Comparison of ENCODE assay signal across 8 mouse cellular contexts in the genomic region with DNA sequence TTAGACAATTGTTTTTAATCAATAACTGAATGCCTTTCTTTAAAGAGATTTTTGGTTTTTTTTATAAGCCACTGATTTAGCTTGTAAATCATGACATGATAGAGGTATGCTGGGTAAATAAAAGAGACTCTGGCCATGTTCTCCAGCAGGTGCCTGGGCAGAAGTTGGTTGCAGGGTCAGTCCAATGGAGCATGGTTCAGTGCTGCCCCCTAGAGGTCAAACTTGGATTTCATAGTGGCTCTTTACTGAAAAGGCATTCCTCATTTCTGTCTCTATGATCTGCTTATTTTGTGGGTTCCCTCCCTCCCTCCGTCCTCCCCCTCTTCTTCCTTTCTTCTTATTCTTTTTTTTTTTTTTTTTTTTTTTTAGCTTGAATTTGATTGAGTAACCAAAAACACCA. TPM values are rescaled to one million over a fixed set of nuclear protein-coding genes. Genes with fewer than 3 reads are reported as not detected.
DNase-seq lines count a peak whose midpoint lies in the region; ATAC-seq and TF ChIP-seq lines count a peak whose summit lies in the region.

No protein-coding gene starts in this region.

- TF ChIP-seq CTCF in MEL (IDR thresholded peaks at IDR 0.05 in 2 of 3, conservative IDR thresholded peaks at IDR 0.05 in 1 of 3; ENCODE audit: control insufficient read depth in 1 of 3, insufficient read depth in 1 of 3, low read depth in 2 of 3, low read length in 3 of 3, poor library complexity in 1 of 3, severe bottlenecking in 1 of 3), result peak; percentile 89 to 95 (median 90)
- TF ChIP-seq CTCF in cerebellum, adult 2 months (IDR thresholded peaks at IDR 0.05; ENCODE audit: borderline replicate concordance, insufficient read depth, low read depth, low read length), result peak; percentile 94

- ATAC-seq in liver, embryonic 15.5 days (ENCODE audit: insufficient read depth), result 0 out of 2 replicates have a peak, but pooled peaks have one; percentile 47

- H3K4me3 ChIP-seq in MEL (ENCODE audit: control insufficient read depth in 1 of 2, insufficient read depth in 1 of 2, low read depth in 2 of 2, low read length in 2 of 2), result no peak overlapping the region
- no peak overlapping the region for H3K4me3 ChIP-seq in cerebellum, adult 2 months (replicated peaks; ENCODE audit: insufficient read depth, low read depth, low read length)
- no peak overlapping the region for H3K4me3 ChIP-seq in liver, embryonic 15.5 days (replicated peaks)

- no peak overlapping the region for H3K4me2 ChIP-seq in liver, embryonic 15.5 days

- peaks cover 23 to 24% of the 10 kb centered on the region in 2 experiments for H3K4me1 ChIP-seq in MEL (ENCODE audit: control insufficient read depth in 1 of 2, insufficient read depth in 2 of 2, low read length in 2 of 2)
- peaks cover 6% of the 10 kb centered on the region for H3K4me1 ChIP-seq in cerebellum, adult 2 months (ENCODE audit: control insufficient read depth, insufficient read depth, low read length)
- H3K4me1 ChIP-seq in liver, embryonic 15.5 days (replicated peaks), result peaks cover 15% of the 10 kb centered on the region

- no peak overlapping the region for H3K27ac ChIP-seq in MEL (ENCODE audit: control insufficient read depth, low read depth, low read length)
- H3K27ac ChIP-seq in cerebellum, adult 2 months (ENCODE audit: insufficient read depth, low read length), result no peak overlapping the region
- H3K27ac ChIP-seq in liver, embryonic 15.5 days (replicated peaks), result no peak overlapping the region

- WGBS in cerebellum, adult 2 months, result 14% methylated on average over 1 of the region's 1 CpGs
- 20% methylated on average over 1 of the region's 1 CpGs for WGBS in liver, embryonic 15.5 days (ENCODE audit: insufficient replicate concordance)

- H3K36me3 ChIP-seq in MEL (ENCODE audit: control insufficient read depth in 1 of 2, insufficient read depth in 2 of 2, low read length in 2 of 2), result peaks cover 26 to 40% of the 10 kb centered on the region in 2 experiments
- peaks cover 41% of the 10 kb centered on the region for H3K36me3 ChIP-seq in liver, embryonic 15.5 days (replicated peaks)

- TF ChIP-seq RAD21 in MEL (IDR thresholded peaks at IDR 0.05; ENCODE audit: low read depth, low read length), result peak; percentile 93

- H3K27me3 ChIP-seq in MEL (ENCODE audit: control insufficient read depth in 1 of 2, insufficient read depth in 2 of 2, low read length in 2 of 2), result no peaks in the 10 kb centered on the region
- no peaks in the 10 kb centered on the region for H3K27me3 ChIP-seq in cerebellum, adult 2 months (ENCODE audit: control insufficient read depth, insufficient read depth, low read length)
- H3K27me3 ChIP-seq in liver, embryonic 15.5 days, result no peaks in the 10 kb centered on the region

- H3K79me2 ChIP-seq in MEL (ENCODE audit: control insufficient read depth, insufficient read depth, low read length, poor library complexity), result peaks cover 15% of the 10 kb centered on the region

- no peaks in the 10 kb centered on the region for H3K9me3 ChIP-seq in MEL (replicated peaks; ENCODE audit: insufficient read depth, low read length)
- H3K9me3 ChIP-seq in liver, embryonic 15.5 days (replicated peaks), result no peaks in the 10 kb centered on the region

- DNase-seq in B cell, adult 2 months, result peak; percentile 90
- peak; percentile 85 for DNase-seq in MEL (ENCODE audit: low read depth, low spot score)
- peak; percentile 73 to 76 for DNase-seq in cerebellum, adult 2 months
- peak; percentile 49 to 61 for DNase-seq in gastrocnemius, adult 8-10 months (ENCODE audit: low spot score in 2 of 2)
- peak; percentile 87 for DNase-seq in kidney, postnatal 14 days
- DNase-seq in retina, postnatal 7 days (ENCODE audit: low read depth, low spot score), result peak; percentile 66
- peak; percentile 85 for DNase-seq in thymus, postnatal 4 days

- TF ChIP-seq EP300 in MEL (IDR thresholded peaks at IDR 0.05; ENCODE audit: low read depth in 1 of 2, low read length in 2 of 2), result no peak

- H3K9ac ChIP-seq in MEL (ENCODE audit: control insufficient read depth, low read depth, low read length, poor library complexity, severe bottlenecking), result no peak overlapping the region
- H3K9ac ChIP-seq in liver, embryonic 15.5 days, result no peak overlapping the region

- TF ChIP-seq POLR2A in MEL (IDR thresholded peaks at IDR 0.05; ENCODE audit: control insufficient read depth in 1 of 2, insufficient read depth in 1 of 2, low read depth in 1 of 2, low read length in 2 of 2, poor library complexity in 1 of 2), result no peak
- TF ChIP-seq POLR2A in cerebellum, adult 2 months (IDR thresholded peaks at IDR 0.05; ENCODE audit: borderline replicate concordance, insufficient read depth, low read length), result no peak

TF ChIP-seq in MEL, 35 proteins besides CTCF, POLR2A, EP300 and RAD21:
- TF ChIP-seq MEF2A (IDR thresholded peaks at IDR 0.05; ENCODE audit: extremely low read depth, insufficient replicate concordance, low read depth, low read length, poor library complexity, severe bottlenecking) (no peak), BHLHE40 (IDR thresholded peaks at IDR 0.05; ENCODE audit: borderline replicate concordance, low read depth, low read length) (0 out of 2 replicates have a peak, but pooled peaks have one; percentile 33), RCOR1 (IDR thresholded peaks at IDR 0.05; ENCODE audit: low read depth, low read length) (0 out of 2 replicates have a peak, but pooled peaks have one; percentile 38), TBP (IDR thresholded peaks at IDR 0.05; ENCODE audit: low read depth, low read length) (peak; percentile 58; the same call in 1 of the 2 replicates), CHD1 (IDR thresholded peaks at IDR 0.05; ENCODE audit: low read depth, low read length) (no peak), MYC (IDR thresholded peaks at IDR 0.05; ENCODE audit: low read depth, low read length) (peak; percentile 87), JUND (IDR thresholded peaks at IDR 0.05; ENCODE audit: low read depth, low read length) (peak; percentile 45; the same call in 1 of the 2 replicates), SIN3A (IDR thresholded peaks at IDR 0.05; ENCODE audit: low read length) (peak; percentile 69), MAX (IDR thresholded peaks at IDR 0.05; ENCODE audit: low read length) (peak; percentile 48; the same call in 1 of the 2 replicates), SMC3 (IDR thresholded peaks at IDR 0.05; ENCODE audit: low read depth, low read length) (peak; percentile 93), MAZ (IDR thresholded peaks at IDR 0.05; ENCODE audit: low read depth, low read length) (no peak), ZNF384 (IDR thresholded peaks at IDR 0.05; ENCODE audit: low read depth, low read length) (peak; percentile 26; the same call in 1 of the 2 replicates), MXI1 (IDR thresholded peaks at IDR 0.05; ENCODE audit: low read depth, low read length) (peak; percentile 50; the same call in 1 of the 2 replicates), ZC3H11A (IDR thresholded peaks at IDR 0.05; ENCODE audit: low read depth, low read length) (peak; percentile 89)

RNA-seq across cellular contexts. Expression of gene B130006D01Rik, which starts 27.6 kb away (rescaled TPM):
- total RNA-seq in MEL (2012; rRNA removed), result 0.59 and 0.73 TPM in 2 replicates
- polyA plus RNA-seq in MEL (2012; ENCODE audit: insufficient read depth in 1 of 2, insufficient read length in 2 of 2, low read depth in 1 of 2, low replicate concordance in 2 of 2, missing spikeins in 1 of 2), result under 1 TPM in 1 of 2 experiments, not detected in 1; 0.11 TPM
- 0.69 and 0.70 TPM in 2 replicates for polyA plus RNA-seq in cerebellum, adult 2 months (2012; rRNA removed)
- total RNA-seq in gastrocnemius, adult 8-10 months (2022), result under 1 TPM; 0.20 to 0.54 (median 0.34) TPM
- polyA plus RNA-seq in liver, embryonic 15.5 days (2015; fragmentation: Nextera tagmentation; extraction: Ambion mirVana), result 0.28 and 0.29 TPM in 2 replicates

RNA-seq across cellular contexts. Expression of gene Zfp652, which starts 38.5 kb away (rescaled TPM):
- 31.8 and 34.1 TPM in 2 replicates for total RNA-seq in MEL (2012; rRNA removed)
- polyA plus RNA-seq in MEL (2012; ENCODE audit: insufficient read depth in 1 of 2, insufficient read length in 2 of 2, low read depth in 1 of 2, low replicate concordance in 2 of 2, missing spikeins in 1 of 2), result 10 to 100 TPM; 19.3 to 38.5 TPM
- polyA plus RNA-seq in cerebellum, adult 2 months (2012; rRNA removed), result 30.0 and 30.1 TPM in 2 replicates
- 100 to 1,000 TPM; 107 to 171 (median 133) TPM for total RNA-seq in gastrocnemius, adult 8-10 months (2022)
- 5.5 and 6.2 TPM in 2 replicates for polyA plus RNA-seq in liver, embryonic 15.5 days (2015; fragmentation: Nextera tagmentation; extraction: Ambion mirVana)
